Mouse (Mus musculus) mammary gland, adult 2 months (tissue): ENCODE data around the gene Arhgef26. TPM values are rescaled to one million over a fixed set of nuclear protein-coding genes. Genes with fewer than 3 reads are reported as not detected.

Source experiments
- polyA plus RNA-seq: library from polyadenylated mRNA; depleted of rRNA; stranded (reverse); fragments of >200 nt; gene quantifications from 2 replicates; pipeline ENCODE4 v1.2.3, GENCODE M21; 2012; ENCODE audit warnings: low replicate concordance; rRNA removed

Arhgef26 gene
- 1.5 and 4.1 TPM in 2 replicates for polyA plus RNA-seq

DNA sequence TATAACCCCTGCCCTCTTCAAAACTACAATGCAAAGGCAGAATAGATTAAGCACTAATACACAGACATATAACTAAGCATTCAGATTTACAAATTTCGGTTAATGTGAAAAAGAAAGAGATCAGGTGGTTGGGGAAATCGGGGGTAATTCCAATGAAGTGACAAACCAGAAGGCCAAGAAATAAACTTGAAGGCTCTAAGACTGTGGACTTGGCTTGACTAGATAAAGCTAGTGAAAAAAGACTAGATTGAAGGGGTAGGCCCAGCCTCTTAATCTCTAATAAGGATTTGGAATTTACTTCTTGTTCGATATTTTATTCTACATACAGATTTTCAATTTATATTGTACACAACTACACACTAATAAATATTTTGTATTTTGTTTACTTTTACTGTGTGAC lies at the start of gene Arhgef26:
TSS of gene Arhgef26 (plus strand) at position 301 of the 400 bp plus-strand sequence.

DNA sequence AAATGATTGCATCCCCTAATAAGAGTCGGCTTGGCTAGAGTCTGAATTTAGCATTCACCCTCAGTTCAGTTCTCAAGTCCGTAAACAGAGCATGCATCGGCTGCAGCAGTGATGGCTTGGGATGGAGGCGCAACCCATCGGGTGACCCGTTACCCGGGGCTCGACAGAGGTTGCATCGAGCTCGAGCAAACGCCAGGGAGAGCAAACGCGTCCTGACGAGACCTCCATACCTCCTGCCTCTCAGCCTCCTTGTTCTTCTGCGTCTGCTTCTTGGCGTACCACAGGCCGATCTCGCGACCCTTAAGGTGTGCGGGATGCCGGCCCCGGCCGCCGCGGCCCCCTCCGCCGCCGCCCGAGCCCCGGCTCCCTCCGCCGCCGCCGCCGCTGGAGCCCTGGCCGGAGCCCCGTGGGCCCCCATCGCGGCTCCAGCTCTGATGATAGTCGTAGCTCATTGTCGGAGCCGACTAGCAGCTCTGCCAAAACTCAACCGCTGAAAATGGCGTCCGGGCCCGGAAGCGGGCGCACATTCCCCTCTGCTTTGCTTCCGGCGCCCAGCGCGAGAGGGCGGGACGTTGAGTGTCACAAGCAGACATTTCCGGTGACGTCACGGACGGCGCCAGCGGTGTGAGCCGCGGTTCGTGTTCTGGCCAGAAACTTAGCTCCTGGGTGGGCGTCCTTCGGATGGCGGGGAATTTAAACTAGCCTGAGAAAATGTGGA lies 168.5 kb downstream of the Arhgef26 start, which contains the start of gene Dhx36:
TSS of gene Dhx36 (minus strand) at position 517 of the 718 bp plus-strand sequence.

Other genes with a start within 250 kb of the Arhgef26 start
- 2.6 and 7.7 TPM in 2 replicates for gene Dhx36, start 168.7 kb downstream of the Arhgef26 start, polyA plus RNA-seq